Mouse (Mus musculus) CH12.LX (cell line): ENCODE data around the gene Tcte1. TPM values are rescaled to one million over a fixed set of nuclear protein-coding genes. Genes with fewer than 3 reads are reported as not detected.

Experiments used
- DNase-seq: peaks from one replicate; pipeline ENCODE4 v3.0.0-alpha.2; 2013; ENCODE audit errors: extremely low read depth
- H3K27ac ChIP-seq: 2 replicates; pipeline ENCODE4 v1.5.1; 2012; ENCODE audit warnings: low read depth, mild to moderate bottlenecking, control low read depth, moderate library complexity; ENCODE audit not compliant: insufficient read depth
- H3K27me3 ChIP-seq: replicated peaks from 2 replicates; pipeline ENCODE3; 2012; ENCODE audit warnings: inconsistent platforms
- H3K36me3 ChIP-seq, 2 experiments: replicated peaks in 1 of 2; 2 replicates each; pipeline versions ENCODE3 to v1.6.1; 2012; ENCODE audit warnings: inconsistent platforms in 1 of 2, low read length in 1 of 2, mild to moderate bottlenecking in 1 of 2, mixed read lengths in 1 of 2, moderate library complexity in 1 of 2; ENCODE audit not compliant: control insufficient read depth in 1 of 2, insufficient read depth in 1 of 2
- H3K4me1 ChIP-seq, 2 experiments: 2 replicates each; pipeline ENCODE4 v1.6.1; 2012; ENCODE audit warnings: inconsistent platforms in 1 of 2, moderate library complexity in 1 of 2; ENCODE audit not compliant: insufficient read depth in 2 of 2, control insufficient read depth in 1 of 2
- H3K4me2 ChIP-seq: 2 replicates; pipeline ENCODE4 v1.6.1; 2012; ENCODE audit warnings: low read depth, mild to moderate bottlenecking, control low read depth; ENCODE audit not compliant: poor library complexity, insufficient read depth, severe bottlenecking
- H3K4me3 ChIP-seq, 3 experiments: fragments of 150-350 bp in 1 of 3; sonication (generic) in 1 of 3; replicated peaks in 1 of 3; 2 replicates each; pipeline versions ENCODE3 to v1.5.1; 2011 to 2012; ENCODE audit warnings: low read depth in 2 of 3, low read length in 2 of 3, mild to moderate bottlenecking in 2 of 3, moderate library complexity in 2 of 3, control low read depth in 1 of 3, improper control_type of control experiment in 1 of 3, inconsistent platforms in 1 of 3, mixed read lengths in 1 of 3; ENCODE audit not compliant: poor library complexity in 1 of 3
- H3K79me2 ChIP-seq: replicated peaks from 2 replicates; pipeline ENCODE4 v1.6.1; 2012; ENCODE audit warnings: mild to moderate bottlenecking, moderate library complexity; ENCODE audit not compliant: control insufficient read depth, poor library complexity, insufficient read depth, severe bottlenecking; ENCODE audit errors: extremely low read depth
- H3K9ac ChIP-seq: 2 replicates; pipeline ENCODE4 v1.6.1; 2012; ENCODE audit warnings: low read depth, mild to moderate bottlenecking, control low read depth, moderate library complexity; ENCODE audit not compliant: insufficient read depth
- H3K9me3 ChIP-seq: replicated peaks from 2 replicates; pipeline ENCODE3; 2012; ENCODE audit warnings: low read length, inconsistent platforms, mixed read lengths
- BHLHE40 ChIP-seq: IDR thresholded peaks from 2 replicates; pipeline ENCODE4 v1.6.1; 2011; ENCODE audit warnings: mild to moderate bottlenecking, low read depth, low read length, improper control_type of control experiment
- CTCF ChIP-seq, 2 experiments: IDR thresholded peaks in 1 of 2; conservative IDR thresholded peaks in 1 of 2; 2 replicates each; pipeline ENCODE4 v1.5.1; 2011 to 2012; ENCODE audit warnings: low read depth in 2 of 2, low read length in 2 of 2, improper control_type of control experiment in 1 of 2, inconsistent platforms in 1 of 2, mild to moderate bottlenecking in 1 of 2, moderate library complexity in 1 of 2
- E2F4 ChIP-seq: IDR thresholded peaks from 2 replicates; pipeline ENCODE4 v1.6.1; 2011; ENCODE audit warnings: low read depth, low read length, improper control_type of control experiment; ENCODE audit not compliant: insufficient replicate concordance
- ELF1 ChIP-seq: IDR thresholded peaks from 2 replicates; pipeline ENCODE4 v1.6.1; 2014; ENCODE audit warnings: low read depth, mild to moderate bottlenecking, inconsistent platforms, low read length, improper control_type of control experiment
- EP300 ChIP-seq: IDR thresholded peaks from 2 replicates; pipeline ENCODE4 v1.6.1; 2011; ENCODE audit warnings: low read length, improper control_type of control experiment
- ETS1 ChIP-seq: conservative IDR thresholded peaks from 2 replicates; pipeline ENCODE4 v1.6.1; 2012; ENCODE audit warnings: low read depth, mild to moderate bottlenecking, inconsistent platforms, low read length, improper control_type of control experiment, moderate library complexity
- GABPA ChIP-seq: IDR thresholded peaks from 2 replicates; pipeline ENCODE4 v1.6.1; 2012; ENCODE audit warnings: low read depth, low read length, improper control_type of control experiment, inconsistent platforms; ENCODE audit not compliant: insufficient replicate concordance
- HCFC1 ChIP-seq: IDR thresholded peaks from 2 replicates; pipeline ENCODE4 v1.6.1; 2012; ENCODE audit warnings: low read depth, mild to moderate bottlenecking, inconsistent platforms, low read length, improper control_type of control experiment
- IRF4 ChIP-seq: IDR thresholded peaks from 2 replicates; pipeline ENCODE4 v1.6.1; 2014; ENCODE audit warnings: low read depth, mild to moderate bottlenecking, inconsistent platforms, low read length, improper control_type of control experiment
- JUN ChIP-seq: IDR thresholded peaks from 2 replicates; pipeline ENCODE4 v1.6.1; 2011; ENCODE audit warnings: low read depth, mild to moderate bottlenecking, low read length, improper control_type of control experiment, moderate library complexity; ENCODE audit not compliant: insufficient read depth
- JUND ChIP-seq: conservative IDR thresholded peaks from 2 replicates; pipeline ENCODE4 v1.6.1; 2011; ENCODE audit warnings: low read depth, low read length, improper control_type of control experiment
- KAT2A ChIP-seq: IDR thresholded peaks from 2 replicates; pipeline ENCODE4 v1.6.1; 2012; ENCODE audit warnings: low read length, improper control_type of control experiment, inconsistent platforms; ENCODE audit not compliant: insufficient replicate concordance
- MAX ChIP-seq: IDR thresholded peaks from 2 replicates; pipeline ENCODE4 v1.6.1; 2011; ENCODE audit warnings: low read length, improper control_type of control experiment
- MAZ ChIP-seq: IDR thresholded peaks from 2 replicates; pipeline ENCODE4 v1.6.1; 2012; ENCODE audit warnings: low read depth, mild to moderate bottlenecking, inconsistent platforms, low read length, improper control_type of control experiment, moderate library complexity
- MEF2A ChIP-seq: IDR thresholded peaks from 2 replicates; pipeline ENCODE4 v1.6.1; 2014; ENCODE audit warnings: low read depth, mild to moderate bottlenecking, inconsistent platforms, low read length, improper control_type of control experiment, borderline replicate concordance
- MXI1 ChIP-seq: IDR thresholded peaks from 2 replicates; pipeline ENCODE4 v1.6.1; 2011; ENCODE audit warnings: mild to moderate bottlenecking, low read depth, low read length, improper control_type of control experiment
- MYC ChIP-seq: IDR thresholded peaks from 2 replicates; pipeline ENCODE4 v1.6.1; 2011; ENCODE audit warnings: low read depth, mild to moderate bottlenecking, improper control_type of control experiment, low read length
- NELFE ChIP-seq: IDR thresholded peaks from 2 replicates; pipeline ENCODE4 v1.6.1; 2011; ENCODE audit warnings: low read depth, low read length, improper control_type of control experiment
- PAX5 ChIP-seq: IDR thresholded peaks from 2 replicates; pipeline ENCODE4 v1.6.1; 2012; ENCODE audit warnings: low read length, inconsistent platforms, mixed read lengths
- RAD21 ChIP-seq: IDR thresholded peaks from 2 replicates; pipeline ENCODE4 v1.6.1; 2011; ENCODE audit warnings: low read depth, mild to moderate bottlenecking, low read length, improper control_type of control experiment, moderate library complexity
- RCOR1 ChIP-seq: conservative IDR thresholded peaks from 2 replicates; pipeline ENCODE4 v1.6.1; 2012; ENCODE audit warnings: low read depth, mild to moderate bottlenecking, inconsistent platforms, low read length, improper control_type of control experiment
- SIN3A ChIP-seq: IDR thresholded peaks from 2 replicates; pipeline ENCODE4 v1.6.1; 2012; ENCODE audit warnings: low read length, improper control_type of control experiment, inconsistent platforms
- USF1 ChIP-seq: IDR thresholded peaks from 2 replicates; pipeline ENCODE4 v1.6.1; 2014; ENCODE audit warnings: low read depth, mild to moderate bottlenecking, inconsistent platforms, low read length, improper control_type of control experiment
- ZKSCAN1 ChIP-seq: IDR thresholded peaks from 2 replicates; pipeline ENCODE4 v1.6.1; 2012; ENCODE audit warnings: low read depth, inconsistent platforms, low read length, improper control_type of control experiment, borderline replicate concordance
- ZMIZ1 ChIP-seq: IDR thresholded peaks from 2 replicates; pipeline ENCODE4 v1.6.1; 2012; ENCODE audit warnings: low read depth, mild to moderate bottlenecking, inconsistent platforms, low read length, improper control_type of control experiment
- ZNF384 ChIP-seq: IDR thresholded peaks from 2 replicates; pipeline ENCODE4 v1.6.1; 2012; ENCODE audit warnings: low read depth, low read length, improper control_type of control experiment, inconsistent platforms
- dilution Hi-C: fragments of 300-500 bp; cut with MboI; formaldehyde crosslinking; loops from 2 replicates; pipeline ENCODE4 v1.14.3; 2020; ENCODE audit warnings: low sequenced_read_pairs; ENCODE audit not compliant: extremely low pct_unique_long_range_greater_than_20kb, extremely low pct_ligation_motif_present
- in situ Hi-C: fragments of 300-500 bp; cut with MboI; formaldehyde crosslinking; loops from 3 replicates; pipeline ENCODE4 v1.14.3; 2019; ENCODE audit warnings: low sequenced_read_pairs, low pct_ligation_motif_present, low pct_unique_long_range_greater_than_20kb, mixed read lengths
- polyA plus RNA-seq: library from polyadenylated mRNA; unstranded; fragments of >175 nt; gene quantifications from 2 replicates; pipeline ENCODE4 v1.2.1, GENCODE M21; 2012; ENCODE audit warnings: low read depth; ENCODE audit not compliant: insufficient read length
- total RNA-seq, 2 experiments: library from RNA; depleted of rRNA; stranded (reverse); fragments of 300-350 nt in 1 of 2; fragments of >200 nt in 1 of 2; gene quantifications; 2 replicates each; pipeline ENCODE4 v1.2.3; 2012 to 2014

The Tcte1 gene
- total and polyA plus RNA-seq, 3 experiments: not detected

DNA sequence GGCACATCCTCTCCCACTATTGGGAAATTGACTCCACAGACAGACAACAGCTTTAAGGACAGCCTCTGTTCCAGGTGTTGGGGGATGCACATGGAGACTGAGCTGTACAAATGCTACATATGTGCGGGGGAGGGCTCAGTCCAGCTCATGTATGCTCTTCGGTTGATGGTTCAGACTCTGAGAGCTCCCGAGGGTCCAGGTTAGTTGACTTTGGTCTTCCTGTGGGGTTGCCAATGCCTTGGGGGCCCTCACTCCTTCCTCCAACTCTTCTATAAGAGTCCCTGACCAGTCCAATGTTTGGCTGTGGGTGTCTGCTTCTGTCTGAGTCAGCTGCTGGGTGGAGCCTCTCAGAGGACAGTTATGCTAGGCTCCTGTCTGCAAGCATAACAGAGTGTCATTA lies 29.8 kb downstream of the Tcte1 start:
- in situ Hi-C loops: loop anchor here (5.0 kb wide), 1 partner anchor 36 kb away; no protein-coding TSS in a partner anchor
- H3K9me3 ChIP-seq: no peaks in the 10 kb centered on the region
- H3K9ac ChIP-seq: no peak overlapping the region
- no peak overlapping the region for H3K27ac ChIP-seq
- peaks cover 21% of the 10 kb centered on the region for H3K79me2 ChIP-seq
- no peak for DNase-seq
- H3K36me3 ChIP-seq: peaks cover 4 to 16% of the 10 kb centered on the region in 2 experiments
- H3K4me2 ChIP-seq: no peak overlapping the region
- no peak for TF ChIP-seq IRF4
- TF ChIP-seq, all 38 proteins: peak for 0
- dilution Hi-C loops: no loop called here
- Histone ChIP-seq H3K4me1 (peaks cover 14 to 42% of the 10 kb centered on the region in 2 experiments), H3K4me3 (no peak overlapping the region), H3K27me3 (no peaks in the 10 kb centered on the region)

DNA sequence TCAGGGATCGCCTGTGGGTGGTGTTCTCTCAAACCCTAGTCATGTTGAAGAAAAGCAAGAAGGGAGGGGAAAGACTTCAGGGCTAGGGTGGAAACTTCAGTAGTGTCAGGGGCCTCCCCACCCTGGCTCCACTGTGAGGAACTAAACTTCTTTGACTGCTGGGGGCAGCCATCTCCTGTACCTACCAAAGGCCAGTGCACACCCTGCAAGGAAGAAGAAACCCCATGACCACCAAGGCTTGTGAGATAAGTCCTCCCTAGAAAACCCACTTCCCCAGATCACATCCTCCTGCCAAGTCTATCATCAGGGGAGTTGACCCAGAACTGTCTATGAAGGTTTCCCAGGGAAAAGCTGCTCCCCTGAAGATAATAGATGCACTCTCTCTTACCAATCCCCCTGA lies 31.2 kb downstream of the Tcte1 start:
- peak overlapping the region in 1 of 3 experiments; percentile 90 for H3K4me3 ChIP-seq
- in situ Hi-C loops: loop anchor here (5.0 kb wide), 1 partner anchor 37 kb away; no protein-coding TSS in a partner anchor
- TF ChIP-seq BHLHE40 (peak; percentile 56), MEF2A (peak; percentile 39; the same call in 1 of the 2 replicates), EP300 (peak; percentile 34; the same call in 1 of the 2 replicates), USF1 (no peak), ZMIZ1 (peak; percentile 64; the same call in 1 of the 2 replicates), SIN3A (peak; percentile 47; the same call in 1 of the 2 replicates), CTCF (conservative IDR thresholded peaks at IDR 0.05 in 1 of 2, IDR thresholded peaks at IDR 0.05 in 1 of 2; ENCODE audit: low read depth in 2 of 2, low read length in 2 of 2) (peak in 1 of 2 experiments; percentile 34; a peak in 2 of 4 replicates), PAX5 (no peak), E2F4 (no peak), IRF4 (peak; percentile 75), ZNF384 (no peak; the same call in 1 of the 2 replicates), MXI1 (peak; percentile 76; the same call in 1 of the 2 replicates), ZKSCAN1 (no peak), KAT2A (no peak), ETS1 (peak; percentile 69; the same call in 1 of the 2 replicates), RAD21 (peak; percentile 20), JUN (no peak), MYC (0 out of 2 replicates have a peak, but pooled peaks have one; percentile 35), HCFC1 (0 out of 2 replicates have a peak, but pooled peaks have one; percentile 35), ELF1 (peak; percentile 59; the same call in 1 of the 2 replicates), RCOR1 (no peak), NELFE (peak; percentile 30; the same call in 1 of the 2 replicates), MAZ (peak; percentile 73), JUND (no peak), GABPA (no peak), MAX (peak; percentile 12; the same call in 1 of the 2 replicates)
- TF ChIP-seq, all 38 proteins: peak for 16
- peaks cover 33% of the 10 kb centered on the region for H3K79me2 ChIP-seq
- peak; percentile 80 for DNase-seq
- peak overlapping the region; percentile 79 for H3K4me2 ChIP-seq
- no peaks in the 10 kb centered on the region for H3K27me3 ChIP-seq
- H3K4me1 ChIP-seq: peaks cover 14 to 42% of the 10 kb centered on the region in 2 experiments
- no peaks in the 10 kb centered on the region for H3K9me3 ChIP-seq
- H3K27ac ChIP-seq: peak overlapping the region; percentile 65
- dilution Hi-C loops: no loop called here
- H3K36me3 ChIP-seq: peaks cover 16 to 30% of the 10 kb centered on the region in 2 experiments
- H3K9ac ChIP-seq: peak overlapping the region; percentile 18; the same call in 1 of the 2 replicates
